Mouse (Mus musculus): ENCODE data around the gene Ninj2.

DNA sequence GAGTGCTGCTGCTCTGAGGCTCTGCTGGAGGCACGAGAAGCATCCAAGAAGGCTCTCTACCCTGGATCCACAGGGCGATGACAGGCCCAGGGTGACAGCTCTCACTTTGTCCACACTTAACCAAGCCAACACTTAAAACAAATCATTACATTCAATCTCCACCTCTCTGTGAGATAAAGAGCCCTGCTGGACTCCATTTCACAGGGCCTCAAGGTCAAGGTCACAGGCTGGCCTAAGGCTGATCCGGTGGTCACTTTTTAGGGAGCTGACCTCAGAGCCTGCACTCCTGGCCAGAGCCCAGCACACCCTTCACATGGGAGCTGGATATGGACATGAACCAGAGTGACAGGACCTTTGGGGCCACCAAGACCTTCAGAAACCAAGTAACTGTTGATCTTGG lies 57.1 kb downstream of the Ninj2 start:
- TF ChIP-seq CTCF (conservative IDR thresholded peaks at IDR 0.05; ENCODE audit: low read length), result no peak
- TF ChIP-seq POU5F1 (IDR thresholded peaks at IDR 0.05; ENCODE audit: borderline replicate concordance, low read length), result no peak
- no peak for TF ChIP-seq NANOG (IDR thresholded peaks at IDR 0.05; ENCODE audit: borderline replicate concordance, low read length)

All from E14TG2a.4 (cell line).